Mouse (Mus musculus): Measurements from ENCODE around the gene Mrpl36. TPM values are rescaled to one million over a fixed set of nuclear protein-coding genes. Genes with fewer than 3 reads are reported as not detected.

Gene Mrpl36
- total RNA-seq (2022), result 10 to 100 TPM; 30.2 to 34.6 (median 34.2) TPM

DNA sequence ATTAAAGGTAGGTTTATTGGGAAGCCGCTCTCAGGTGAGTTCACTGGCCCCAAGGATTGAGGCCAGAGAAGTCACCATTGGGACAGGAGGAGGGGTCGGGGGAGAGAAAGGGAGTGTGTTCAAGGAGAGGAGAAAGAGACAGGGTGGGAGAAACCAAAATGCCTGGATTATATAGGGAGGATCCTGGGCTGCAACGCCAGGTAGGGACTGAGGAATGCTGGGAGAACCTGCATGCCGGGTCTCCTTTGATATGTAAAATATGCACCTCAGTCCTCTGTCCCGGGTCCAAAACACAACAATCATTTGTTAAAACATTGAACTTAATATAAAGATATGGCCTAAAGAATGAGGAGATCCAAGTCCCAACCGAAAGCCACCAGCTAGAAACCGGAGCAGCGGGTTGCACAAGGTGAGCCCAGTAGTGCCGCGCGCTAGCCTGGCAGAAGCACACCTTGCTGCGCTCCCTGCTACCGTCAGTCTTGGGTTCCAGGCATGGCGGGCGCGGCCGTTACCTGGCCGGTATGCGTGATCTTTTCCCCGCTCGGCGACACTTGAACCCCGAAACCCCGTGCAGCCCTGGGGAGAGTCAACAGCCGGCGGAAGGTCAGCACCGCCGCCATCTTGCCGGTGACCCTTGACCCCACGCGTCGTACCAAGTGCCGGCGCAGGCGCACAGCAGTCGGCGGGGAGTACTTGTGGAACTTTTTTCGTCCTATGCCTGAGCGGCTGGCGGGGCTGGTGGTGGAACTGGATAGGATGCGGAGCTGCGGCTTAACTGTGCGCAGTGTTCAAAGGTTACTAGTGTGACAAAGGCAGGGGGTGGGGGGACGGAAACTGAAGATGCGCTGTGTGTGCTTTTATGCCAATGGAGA is at the start of gene Mrpl36, which contains the start of gene Ndufs6:
Gene Mrpl36 (plus strand): TSS at position 687 of the 872 bp plus-strand sequence.
Gene Ndufs6 (minus strand): TSS at position 716 of the 872 bp plus-strand sequence.
- peak; percentile 90 to 92 for DNase-seq (ENCODE audit: low spot score in 2 of 2)

DNA sequence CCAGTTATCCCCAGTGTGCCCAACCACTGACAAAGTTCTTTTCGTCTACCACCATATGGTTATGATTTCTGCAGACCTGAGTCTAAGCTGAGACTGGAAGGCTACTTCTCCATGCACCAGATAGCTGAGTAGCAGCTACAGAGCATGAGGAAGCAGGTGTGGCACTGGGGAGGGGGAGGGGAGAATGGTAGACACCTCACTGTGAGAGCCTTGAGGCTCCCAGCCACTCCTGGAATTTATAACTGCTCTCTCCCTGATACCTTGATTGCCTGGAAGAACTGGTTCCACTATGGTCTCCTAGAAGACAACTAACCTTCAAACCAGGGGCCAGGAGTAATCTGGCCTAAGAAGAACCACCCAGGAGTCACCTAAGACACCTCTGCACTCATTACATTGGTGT is 49.1 kb upstream of the Mrpl36 start:
- no peak for DNase-seq (ENCODE audit: low spot score in 2 of 2)

DNA sequence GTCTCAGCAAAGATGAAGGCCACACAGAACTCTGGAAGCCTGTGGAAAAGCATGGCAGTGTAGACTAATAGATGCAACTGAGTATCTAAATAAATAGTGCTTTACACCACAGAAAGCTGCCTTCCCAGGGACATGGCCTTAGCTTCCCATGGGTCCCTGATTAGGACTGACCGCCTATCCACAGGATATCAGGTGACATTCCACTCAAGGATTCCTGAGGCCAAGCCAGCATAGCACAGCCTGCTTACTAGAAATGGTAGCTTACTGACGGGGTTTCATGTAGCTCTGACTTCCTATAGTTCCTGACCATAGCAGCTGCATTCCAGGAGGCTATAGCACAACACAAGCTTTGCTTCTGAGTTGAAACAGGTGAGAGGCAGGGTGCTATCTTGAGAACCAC is 45.9 kb upstream of the Mrpl36 start:
- no peak for DNase-seq (ENCODE audit: low spot score in 2 of 2)

DNA sequence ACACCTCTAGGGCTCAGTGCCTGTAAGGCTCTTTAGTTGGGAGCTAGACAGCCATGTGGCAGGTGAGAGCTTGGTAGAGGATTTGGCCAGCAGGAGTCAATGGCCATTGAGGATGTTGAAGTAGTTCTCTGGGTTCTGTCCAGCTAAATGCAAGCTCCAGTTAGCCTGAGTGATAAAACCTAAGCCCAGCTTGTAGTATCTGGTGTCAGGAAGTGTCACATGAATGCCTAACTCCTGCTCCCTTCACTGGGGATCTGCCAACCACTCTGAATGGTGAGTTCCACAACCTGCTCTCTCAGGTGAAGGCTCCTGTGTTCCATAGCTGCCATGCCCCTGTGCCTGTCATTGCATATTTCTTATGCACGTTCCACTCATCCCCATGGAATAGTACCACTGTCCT is 44.8 kb upstream of the Mrpl36 start:
- DNase-seq (ENCODE audit: low spot score in 2 of 2), result no peak

DNA sequence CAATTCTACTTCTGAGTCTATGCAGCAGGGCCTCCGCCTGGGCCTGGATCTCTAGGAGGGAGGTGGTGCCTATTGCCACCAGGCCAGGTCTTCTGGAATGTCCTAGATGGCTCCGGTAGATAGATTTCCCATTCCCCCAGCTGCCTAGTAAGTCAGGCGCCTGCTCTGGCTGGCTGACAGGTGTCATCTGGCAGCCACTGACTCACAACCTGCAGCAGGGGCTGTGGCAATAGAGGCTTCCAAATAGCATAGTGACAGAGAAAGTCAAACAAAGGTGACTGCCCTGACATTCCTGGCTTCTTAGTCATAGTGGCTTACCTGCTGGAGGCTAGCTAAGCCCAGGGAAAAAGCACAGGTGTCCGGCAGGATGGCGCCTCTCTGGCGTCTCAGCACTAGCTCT is 38.1 kb upstream of the Mrpl36 start:
- no peak for DNase-seq (ENCODE audit: low spot score in 2 of 2)

DNA sequence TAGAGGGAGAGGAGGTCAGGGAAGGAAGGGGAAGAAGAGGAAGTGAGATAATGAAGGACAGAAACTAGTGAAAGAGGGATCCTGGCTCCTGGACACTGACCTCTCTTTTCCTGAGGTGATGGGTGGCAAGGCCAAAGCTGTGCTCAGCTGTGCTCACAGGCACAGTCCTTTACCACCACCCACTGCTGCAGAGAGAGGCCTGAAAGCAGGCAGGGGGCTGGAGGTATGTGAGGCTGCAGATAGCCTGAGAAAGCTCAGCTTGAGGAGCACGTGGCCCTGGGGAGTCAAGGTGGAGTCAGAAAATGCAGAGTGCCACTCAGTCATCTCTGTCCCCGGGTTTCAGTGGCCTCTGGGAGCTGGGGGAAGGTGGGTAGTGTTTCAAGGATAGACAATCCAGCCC is 37.2 kb upstream of the Mrpl36 start:
- DNase-seq (ENCODE audit: low spot score in 2 of 2), result no peak

DNA sequence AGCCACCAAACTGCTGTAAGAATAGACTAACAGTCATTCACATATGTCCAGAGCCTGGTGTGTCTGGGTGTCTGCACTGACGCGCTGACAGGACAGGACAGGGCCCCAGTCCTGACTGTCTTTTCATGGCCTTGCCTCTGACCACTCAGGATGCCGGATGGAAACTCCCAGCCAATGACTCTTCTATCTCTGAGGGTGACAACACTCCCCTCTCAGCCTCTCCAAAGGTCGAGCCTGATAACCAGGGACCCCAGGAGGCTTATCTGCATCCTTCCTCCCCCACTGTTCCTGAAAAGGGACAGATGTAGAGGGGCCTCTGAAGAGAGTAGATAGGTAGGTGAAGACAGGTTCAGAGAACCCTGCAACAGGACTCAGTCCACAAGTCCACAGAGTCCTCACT is 29.6 kb upstream of the Mrpl36 start:
- no peak for DNase-seq (ENCODE audit: low spot score in 2 of 2)

DNA sequence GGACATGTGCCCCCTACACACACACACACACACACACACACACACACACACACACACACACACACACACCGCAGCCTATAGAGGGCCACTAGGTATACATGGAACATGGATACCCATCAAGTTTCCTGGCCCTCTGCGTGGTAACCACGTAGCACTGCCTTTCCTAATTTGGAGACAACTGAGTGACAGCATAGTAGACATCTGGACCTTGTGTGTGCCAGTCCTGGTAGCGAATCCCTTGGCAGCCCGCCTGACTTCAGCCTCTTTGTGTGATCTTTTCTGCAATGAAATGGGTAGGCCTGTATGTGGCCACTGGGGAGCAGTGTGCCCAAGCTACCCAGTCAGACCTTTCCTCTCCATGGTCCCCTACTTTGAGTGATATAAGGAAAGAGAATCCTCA is 29.0 kb upstream of the Mrpl36 start:
- DNase-seq (ENCODE audit: low spot score in 2 of 2), result no peak

DNA sequence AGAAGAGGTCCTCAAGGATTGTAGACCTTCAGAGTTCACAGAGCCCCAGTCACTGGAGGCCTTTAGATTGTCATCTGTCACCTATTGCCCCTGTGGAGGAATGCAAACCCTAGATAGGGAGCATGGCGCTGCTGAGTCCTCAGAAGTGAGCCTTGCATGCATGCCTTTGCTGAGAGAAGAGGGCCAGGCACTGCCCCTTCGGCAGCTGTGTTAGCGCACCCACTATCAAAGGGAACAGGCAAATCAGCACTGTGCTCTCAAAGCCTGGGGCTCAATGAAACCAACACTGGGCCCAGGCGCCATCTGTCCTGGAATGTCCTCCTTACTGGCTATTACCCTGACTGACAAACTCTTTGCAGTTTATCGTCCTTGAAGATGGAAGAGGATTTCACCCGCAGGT is 23.6 kb upstream of the Mrpl36 start:
- no peak for DNase-seq (ENCODE audit: low spot score in 2 of 2)

DNA sequence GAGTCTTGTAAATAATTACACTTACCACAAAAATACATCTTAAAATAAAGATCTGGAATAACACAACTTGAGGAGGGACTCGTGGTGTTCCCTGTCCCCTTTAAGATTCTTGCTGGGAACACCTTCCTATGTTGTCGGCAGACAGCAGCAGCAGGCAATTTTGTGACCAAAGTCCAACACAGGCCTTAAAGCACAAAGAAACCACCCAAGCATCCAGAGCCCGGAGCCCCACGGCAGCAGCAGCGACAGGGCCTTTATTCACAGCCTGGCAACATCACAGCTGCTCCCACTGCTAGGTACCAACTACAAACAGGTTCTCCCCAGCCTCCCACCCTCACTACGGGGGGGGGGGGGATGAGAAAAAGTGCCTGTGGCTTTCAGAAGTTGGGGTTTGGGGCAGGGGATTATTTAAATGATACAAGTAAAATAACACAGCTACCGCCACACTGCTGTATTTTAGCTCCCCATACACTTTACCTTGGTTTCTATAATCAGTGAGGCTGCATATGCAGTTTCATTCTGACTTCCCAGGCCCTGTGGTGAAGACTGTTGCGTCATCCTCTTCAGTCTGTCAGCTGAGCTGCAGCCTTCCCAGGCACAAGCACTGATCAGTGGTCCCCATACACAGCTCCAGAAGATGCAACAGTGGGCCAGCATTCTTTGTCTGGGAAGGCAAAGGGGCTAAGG is 22.8 kb upstream of the Mrpl36 start:
- DNase-seq (ENCODE audit: low spot score in 2 of 2), result no peak

DNA sequence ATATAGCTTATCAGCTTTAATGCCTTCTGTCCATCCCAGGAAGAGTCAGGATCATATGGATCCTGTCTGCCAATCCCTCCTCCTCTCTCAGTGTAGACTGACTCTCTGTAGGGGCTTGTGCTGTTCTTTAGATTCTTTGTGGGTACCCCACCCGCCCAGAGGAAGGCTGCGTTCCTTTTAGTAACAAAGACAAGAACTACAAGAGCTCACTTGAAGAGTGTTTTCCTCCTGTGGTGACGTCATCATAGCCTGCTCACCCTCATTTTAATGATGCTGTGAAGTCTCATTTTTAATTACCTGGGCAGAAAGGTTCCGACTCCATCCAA is 22.3 kb upstream of the Mrpl36 start:
- DNase-seq (ENCODE audit: low spot score in 2 of 2), result no peak

DNA sequence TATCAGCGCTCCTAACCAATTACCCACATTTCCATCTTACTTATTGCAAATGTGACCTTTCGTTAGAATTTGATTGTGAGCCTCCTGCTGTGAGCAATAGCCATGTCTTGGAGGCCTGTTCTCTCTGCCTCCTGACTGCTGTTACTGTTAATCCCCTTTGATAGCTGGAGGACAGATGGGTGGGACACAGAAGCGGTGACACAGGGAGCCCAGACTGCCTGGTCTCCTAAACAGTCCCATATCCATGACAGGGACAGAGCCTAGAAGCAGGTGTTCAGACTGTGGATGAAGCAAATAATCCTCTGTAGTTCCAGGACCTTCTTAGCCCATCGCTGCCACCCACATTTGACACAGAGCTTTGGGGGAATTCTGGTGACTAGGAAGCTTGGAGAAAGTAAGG is 21.9 kb upstream of the Mrpl36 start:
- no peak for DNase-seq (ENCODE audit: low spot score in 2 of 2)

DNA sequence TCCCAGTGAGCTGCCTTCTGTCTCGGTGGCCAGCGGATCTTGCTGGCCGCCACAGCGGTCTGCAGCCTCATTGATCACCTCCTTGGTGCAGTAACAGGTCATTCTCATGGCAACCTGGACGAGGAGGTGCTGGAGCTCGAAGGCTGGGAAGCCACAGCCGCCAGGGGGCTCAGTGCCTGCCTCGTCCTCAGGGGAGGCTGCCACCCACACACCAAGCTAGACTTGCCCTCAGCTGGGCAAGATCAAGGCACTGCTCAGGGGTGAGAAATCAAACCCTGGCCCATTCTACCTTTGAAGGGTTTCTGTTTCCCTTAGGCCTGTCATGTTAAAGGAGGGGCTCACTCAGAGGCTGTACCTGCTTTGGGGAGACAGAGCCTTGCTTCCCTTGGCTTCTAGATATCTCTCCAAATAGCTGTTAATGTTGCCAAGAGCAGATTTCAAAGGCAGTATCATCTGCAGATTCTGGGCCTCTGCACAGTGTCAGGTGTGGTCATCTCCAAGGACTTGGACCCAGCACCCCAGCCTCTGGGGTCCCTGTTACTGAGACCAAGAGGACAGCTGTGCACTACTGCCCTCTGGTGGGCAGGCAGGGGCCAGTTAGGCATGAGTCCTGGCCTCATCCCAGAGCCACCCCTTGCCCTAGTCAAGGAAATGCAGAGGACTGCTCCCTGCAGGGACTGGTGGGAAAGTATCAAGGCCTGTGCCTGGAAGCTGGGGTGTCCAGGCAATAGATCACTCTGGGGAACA is 18.0 kb upstream of the Mrpl36 start:
- DNase-seq (ENCODE audit: low spot score in 2 of 2), result no peak

DNA sequence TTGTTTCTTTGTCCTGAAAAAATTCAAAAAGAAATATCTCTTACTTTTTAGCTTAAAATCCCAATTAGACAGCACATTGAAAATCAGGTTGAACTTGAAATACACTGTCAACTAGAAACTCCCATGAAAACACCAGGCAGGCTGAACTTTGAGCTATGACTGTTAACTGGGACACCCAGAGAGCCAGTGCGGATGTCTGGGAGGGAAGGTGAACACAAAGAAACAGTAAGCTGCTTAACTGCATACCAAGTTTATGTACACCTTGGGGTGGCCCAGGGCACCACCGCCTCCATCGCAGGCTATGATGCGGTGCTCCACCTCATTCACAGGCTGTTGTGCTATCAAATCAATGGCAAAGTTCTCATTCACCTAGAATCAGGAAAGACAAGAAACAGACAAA is 8.3 kb upstream of the Mrpl36 start:
- no peak for DNase-seq (ENCODE audit: low spot score in 2 of 2)

DNA sequence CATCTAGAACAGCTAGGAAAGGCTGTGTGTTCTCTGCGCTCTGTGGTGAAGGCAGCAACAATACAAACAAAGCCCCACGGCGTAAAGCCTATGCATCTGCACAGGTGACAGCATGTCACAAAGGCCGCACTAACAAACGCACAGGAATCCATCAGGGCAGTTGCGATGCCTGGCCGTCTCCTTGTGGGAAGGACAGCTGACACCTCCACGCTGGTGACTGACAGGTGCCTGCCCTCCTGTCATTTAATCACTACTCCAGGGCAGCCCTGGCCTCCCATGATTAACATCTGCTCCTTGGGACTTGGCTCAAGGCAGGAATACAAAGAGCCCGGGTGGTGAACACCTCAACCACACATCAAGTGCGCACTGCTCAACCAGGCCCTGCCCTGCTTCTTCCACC is 5.7 kb upstream of the Mrpl36 start:
- no peak for DNase-seq (ENCODE audit: low spot score in 2 of 2)

DNA sequence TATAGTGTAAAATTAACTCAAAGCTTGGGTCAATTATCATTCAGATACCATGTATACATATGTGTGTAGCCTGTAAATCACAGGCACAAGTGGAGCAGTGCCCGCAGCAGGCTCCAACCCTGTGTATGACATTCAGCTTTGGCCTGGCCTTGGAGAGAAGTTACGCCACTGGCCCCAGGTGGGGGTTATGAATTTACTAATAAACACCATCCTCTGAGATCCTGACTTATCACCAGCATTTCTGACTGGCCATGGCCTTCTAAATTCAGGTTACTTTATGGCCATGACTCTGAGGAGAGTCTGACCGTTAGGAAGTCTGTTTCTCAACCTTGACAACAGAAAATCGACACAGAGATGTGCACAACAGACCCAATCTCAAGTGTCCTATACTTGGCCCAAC is 4.9 kb upstream of the Mrpl36 start:
- DNase-seq (ENCODE audit: low spot score in 2 of 2), result no peak

DNA sequence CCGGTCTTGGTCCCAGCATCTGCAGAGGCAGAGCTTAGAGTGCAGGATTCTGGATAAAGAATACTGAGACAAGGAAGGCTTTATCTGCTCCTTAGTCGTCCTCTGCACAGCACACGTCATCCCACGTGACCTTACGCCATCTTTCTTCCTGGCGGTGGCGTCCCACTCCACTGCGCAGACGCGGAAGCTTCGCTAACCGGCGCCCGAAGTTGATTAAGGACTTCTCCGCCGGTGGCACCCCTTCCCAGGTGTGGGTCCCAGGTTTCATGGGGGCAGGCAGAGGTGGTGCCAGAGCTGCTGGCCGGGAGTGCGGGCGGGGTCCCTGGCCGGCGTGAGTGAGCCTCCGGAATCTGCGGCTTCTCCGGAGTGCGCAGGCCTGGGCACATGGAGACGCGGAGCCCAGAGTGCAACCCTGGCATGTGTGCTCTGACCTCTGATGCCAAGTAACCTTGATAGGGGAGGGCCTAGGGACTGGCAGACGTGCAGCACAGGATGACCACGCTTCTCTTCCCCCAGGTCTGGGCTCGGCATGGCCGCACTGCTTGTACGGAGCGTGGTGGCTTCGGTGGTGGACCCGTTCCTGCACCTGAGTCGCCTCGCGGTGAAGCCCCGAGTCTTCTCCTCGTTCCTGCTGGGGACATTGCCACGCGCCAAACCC is 2.7 kb downstream of the Mrpl36 start:
- peak; percentile 84 to 89 for DNase-seq (ENCODE audit: low spot score in 2 of 2)

DNA sequence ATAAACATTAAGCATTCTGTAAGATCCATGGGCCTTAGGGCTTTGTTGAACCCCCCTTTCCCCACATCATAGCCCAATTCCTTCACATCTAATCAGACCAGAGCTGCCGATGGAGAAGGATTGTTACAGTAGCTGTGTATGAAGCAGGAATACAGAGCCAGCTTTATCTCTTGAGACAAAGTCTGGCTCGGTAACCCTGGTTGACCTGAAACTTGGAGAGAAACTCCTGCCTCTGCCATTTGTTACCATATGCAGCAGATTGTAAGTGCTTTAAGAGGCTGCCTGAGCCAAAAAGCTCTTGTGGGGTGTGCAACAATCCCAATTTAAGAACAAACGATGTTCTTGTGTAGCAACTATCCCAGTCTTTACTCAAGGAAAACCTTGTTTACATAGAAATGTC is 3.4 kb downstream of the Mrpl36 start:
- DNase-seq (ENCODE audit: low spot score in 2 of 2), result no peak

DNA sequence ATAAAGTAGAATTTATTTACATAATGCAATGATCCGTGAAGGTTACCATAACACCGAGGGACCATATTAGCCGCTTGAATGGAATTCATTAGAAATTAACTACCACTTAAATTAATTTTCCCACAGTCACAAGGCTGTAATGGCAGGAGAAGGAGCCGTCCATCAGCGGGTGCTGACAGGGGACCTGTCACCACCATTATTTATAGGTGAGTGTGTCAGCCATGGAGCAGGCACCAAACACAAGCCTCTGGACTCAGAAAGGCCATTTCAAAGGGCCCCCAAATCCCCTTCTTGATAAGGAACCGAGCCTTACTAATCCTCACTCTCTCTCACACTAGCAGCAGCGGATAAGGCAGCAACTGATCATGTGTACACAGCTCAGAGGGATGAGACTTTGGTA is 8.4 kb downstream of the Mrpl36 start:
- no peak for DNase-seq (ENCODE audit: low spot score in 2 of 2)

DNA sequence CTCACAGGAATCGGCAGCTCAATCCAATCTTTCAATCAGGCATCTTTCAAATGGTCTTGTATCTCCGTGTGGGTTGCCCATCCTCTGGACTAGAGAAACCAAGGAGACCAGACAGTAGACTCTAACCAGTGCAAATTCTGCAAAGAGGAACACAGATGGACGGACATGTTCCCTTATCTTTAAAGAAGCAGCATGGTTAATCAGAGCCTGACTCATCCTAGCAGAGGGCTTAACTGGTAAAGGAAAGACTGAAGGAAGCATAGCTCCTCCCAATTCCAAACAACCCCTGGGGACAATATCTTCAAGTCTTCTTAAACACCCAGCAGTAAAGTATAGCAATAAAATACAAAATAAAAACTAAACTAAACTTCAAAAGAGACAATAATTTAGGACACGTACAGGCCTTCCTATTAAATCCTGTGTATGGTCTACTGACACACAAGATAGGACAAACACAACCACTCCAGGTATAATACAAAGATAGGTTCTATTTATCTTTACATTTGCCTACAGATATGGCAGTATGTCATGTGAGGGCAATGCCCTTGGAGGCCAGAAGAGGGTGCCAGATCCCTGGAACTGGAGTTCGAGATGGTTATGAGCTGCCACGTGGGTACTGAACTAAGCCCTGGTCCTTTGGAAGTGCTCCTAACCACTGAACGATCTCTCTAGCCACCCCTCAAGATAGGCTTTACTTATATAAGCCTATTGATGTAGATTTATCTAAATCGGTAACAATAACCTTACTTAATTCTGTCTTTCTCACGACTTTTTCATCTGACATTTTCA is 17.0 kb downstream of the Mrpl36 start:
- DNase-seq (ENCODE audit: low spot score in 2 of 2), result no peak

DNA sequence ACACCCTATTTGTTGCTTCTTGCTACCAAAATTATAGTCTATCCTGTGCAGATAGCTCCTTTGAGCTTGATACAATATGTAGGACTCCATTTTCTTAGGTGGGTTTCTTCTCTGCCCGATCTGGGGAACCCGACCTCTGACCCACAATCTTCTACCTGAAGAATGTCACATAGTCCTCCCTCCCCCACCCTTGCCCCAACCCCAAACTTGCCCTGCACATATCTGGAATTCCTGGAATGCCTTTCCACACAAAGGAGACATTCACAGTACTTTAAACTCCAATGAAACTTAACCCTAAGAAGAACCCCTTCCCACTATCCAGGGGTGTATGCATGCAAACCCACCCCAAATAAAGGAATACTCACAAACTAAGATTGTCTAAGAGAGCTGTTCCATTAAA is 17.8 kb downstream of the Mrpl36 start:
- no peak for DNase-seq (ENCODE audit: low spot score in 2 of 2)

Data from layer of hippocampus, adult 8-10 months (tissue).